Mouse (Mus musculus) neural tube, embryonic 11.5 days (tissue): ENCODE measurements around the gene Mllt1. TPM values are rescaled to one million over a fixed set of nuclear protein-coding genes. Genes with fewer than 3 reads are reported as not detected.

Source experiments
- ATAC-seq: fragments of 200-750 bp; cut with Nextera tagmentation; 2 replicates; pipeline ENCODE4 v1.8.0; 2017; ENCODE audit warnings: moderate number of reproducible peaks, mild to moderate bottlenecking, moderate TSS enrichment, moderate library complexity; ENCODE audit not compliant: insufficient read depth, low FRiP score, low TSS enrichment
- DNase-seq: peaks from one replicate; pipeline ENCODE4 v3.0.0-alpha.2; 2015; ENCODE audit warnings: low spot score
- H3K27ac ChIP-seq: fragments of 300-500 bp; sonication (generic); 2 replicates; pipeline ENCODE4 v1.5.1; 2014; ENCODE audit warnings: low read depth, mild to moderate bottlenecking, low read length
- H3K27me3 ChIP-seq: fragments of 300-500 bp; sonication (generic); 2 replicates; pipeline ENCODE4 v1.6.1; 2014; ENCODE audit warnings: mild to moderate bottlenecking, low read length, mixed read lengths; ENCODE audit not compliant: control insufficient read depth, insufficient read depth
- H3K36me3 ChIP-seq: fragments of 300-500 bp; sonication (generic); 2 replicates; pipeline ENCODE4 v1.6.1; 2014; ENCODE audit warnings: mild to moderate bottlenecking, low read length, moderate library complexity, mixed read lengths; ENCODE audit not compliant: control insufficient read depth, insufficient read depth
- H3K4me1 ChIP-seq: fragments of 300-500 bp; sonication (generic); 2 replicates; pipeline ENCODE4 v1.6.1; 2014; ENCODE audit warnings: low read length, mixed read lengths; ENCODE audit not compliant: control insufficient read depth, insufficient read depth
- H3K4me2 ChIP-seq: fragments of 300-500 bp; sonication (generic); 2 replicates; pipeline ENCODE4 v1.6.1; 2014; ENCODE audit warnings: low read depth, mild to moderate bottlenecking, moderate library complexity
- H3K4me3 ChIP-seq: fragments of 300-500 bp; sonication (generic); 2 replicates; pipeline ENCODE4 v1.5.1; 2014; ENCODE audit warnings: low read depth, low read length
- H3K9ac ChIP-seq: fragments of 300-500 bp; sonication (generic); 2 replicates; pipeline ENCODE4 v1.6.1; 2014; ENCODE audit warnings: mild to moderate bottlenecking, low read length
- H3K9me3 ChIP-seq: fragments of 300-500 bp; sonication (generic); 2 replicates; pipeline ENCODE4 v1.6.1; 2016; ENCODE audit warnings: low read length; ENCODE audit not compliant: control insufficient read depth
- WGBS: fragments of 180-500 bp; shearing (Covaris S2); extraction: QIAGEN DNeasy Blood & Tissue Kit; methylation state at CpG from one replicate; pipeline ENCODE4 v1.1.7; 2014; 5-methylcytosine and 5-hydroxymethylcytosine counted together
- polyA plus RNA-seq: library from polyadenylated mRNA; unstranded; fragments of >200 nt; fragmentation: Nextera tagmentation; extraction: Ambion mirVana; gene quantifications from 2 replicates; pipeline ENCODE4 v1.2.1, GENCODE M21; 2014

Mllt1 gene
- polyA plus RNA-seq, 1 experiment from 2014 or later, result 31.2 TPM

GRCm38 (mm10) chr17:56883612-56884011, 51.6 kb downstream of the Mllt1 start:
- Histone ChIP-seq H3K36me3 (no peaks in the 10 kb centered on the region; the same call in 1 of the 2 replicates), H3K27ac (no peak overlapping the region), H3K4me2 (no peak overlapping the region), H3K27me3 (no peaks in the 10 kb centered on the region), H3K4me1 (no peaks in the 10 kb centered on the region), H3K9ac (no peak overlapping the region), H3K9me3 (no peaks in the 10 kb centered on the region), H3K4me3 (no peak overlapping the region)
- WGBS, result 56% methylated on average over 17 of the region's 17 CpGs
- DNase-seq (no peak), ATAC-seq (no peak)

- no peak for ATAC-seq
- H3K36me3 ChIP-seq, result no peaks in the 10 kb centered on the region
- no peak overlapping the region for H3K4me3 ChIP-seq
- H3K4me2 ChIP-seq, result no peak overlapping the region
- H3K27ac ChIP-seq, result no peak overlapping the region
- H3K9me3 ChIP-seq, result no peaks in the 10 kb centered on the region
- no peaks in the 10 kb centered on the region for H3K4me1 ChIP-seq
- H3K27me3 ChIP-seq, result no peaks in the 10 kb centered on the region
- 92% methylated on average over 19 of the region's 19 CpGs for WGBS
- H3K9ac ChIP-seq, result no peak overlapping the region
- DNase-seq, result no peak
Measured at GRCm38 (mm10) chr17:56877426-56877825, 57.8 kb downstream of the Mllt1 start.

GRCm38 (mm10) chr17:56876981-56877380, 58.2 kb downstream of the Mllt1 start:
- no peak for ATAC-seq

GRCm38 (mm10) chr17:56876465-56876864, 58.8 kb downstream of the Mllt1 start:
- Histone ChIP-seq H3K36me3 (no peaks in the 10 kb centered on the region), H3K4me3 (no peak overlapping the region), H3K9me3 (no peaks in the 10 kb centered on the region), H3K9ac (no peak overlapping the region), H3K27ac (no peak overlapping the region), H3K4me2 (no peak overlapping the region), H3K4me1 (no peaks in the 10 kb centered on the region), H3K27me3 (no peaks in the 10 kb centered on the region)
- WGBS, result 67% methylated on average over 3 of the region's 3 CpGs
- ATAC-seq (no peak), DNase-seq (no peak)

More at GRCm38 (mm10) chr17:56876981-56877380, 58.2 kb downstream of the Mllt1 start:
- Histone ChIP-seq H3K36me3 (no peaks in the 10 kb centered on the region), H3K27ac (no peak overlapping the region), H3K9me3 (no peaks in the 10 kb centered on the region), H3K9ac (no peak overlapping the region), H3K4me2 (no peak overlapping the region), H3K4me3 (no peak overlapping the region), H3K27me3 (no peaks in the 10 kb centered on the region), H3K4me1 (no peaks in the 10 kb centered on the region)
- DNase-seq, result no peak
- WGBS, result 65% methylated on average over 8 of the region's 8 CpGs

- no peak within 1 kb of the TSS for H3K9ac ChIP-seq
- H3K36me3 ChIP-seq, result no peaks in the 10 kb centered on the region
- 90% methylated on average over 12 of the region's 12 CpGs for WGBS
- ATAC-seq (no peak), DNase-seq (no peak)
- no peaks in the 10 kb centered on the region for H3K4me1 ChIP-seq
- H3K27me3 ChIP-seq, result no peaks in the 10 kb centered on the region
- H3K4me3 ChIP-seq, result no peak within 1 kb of the TSS
- H3K9me3 ChIP-seq, result no peaks in the 10 kb centered on the region
- H3K4me2 ChIP-seq, result no peak within 1 kb of the TSS
- H3K27ac ChIP-seq, result no peak within 1 kb of the TSS
Measured at GRCm38 (mm10) chr17:56874936-56875651, 60.1 kb downstream of the Mllt1 start, which contains the start of gene 1700061G19Rik. TSS of gene 1700061G19Rik (plus strand) at chr17:56875477.

- Histone ChIP-seq H3K36me3 (no peaks in the 10 kb centered on the region), H3K4me2 (no peak within 1 kb of the TSS), H3K27ac (no peak within 1 kb of the TSS), H3K27me3 (no peaks in the 10 kb centered on the region), H3K9me3 (peaks cover 2% of the 10 kb centered on the region; the same call in 1 of the 2 replicates), H3K9ac (no peak within 1 kb of the TSS), H3K4me3 (no peak within 1 kb of the TSS), H3K4me1 (no peaks in the 10 kb centered on the region)
- ATAC-seq (no peak), DNase-seq (no peak)
- 91% methylated on average over 2 of the region's 2 CpGs for WGBS
Measured at GRCm38 (mm10) chr17:56874237-56874636, 61.0 kb downstream of the Mllt1 start, which contains the start of gene Acsbg2. TSS of gene Acsbg2 (minus strand) at chr17:56874447.

GRCm38 (mm10) chr17:56872512-56872911, 62.7 kb downstream of the Mllt1 start:
- 83% methylated on average over 7 of the region's 7 CpGs for WGBS
- no peak overlapping the region for H3K9ac ChIP-seq
- no peak for ATAC-seq

GRCm38 (mm10) chr17:56871767-56872166, 63.4 kb downstream of the Mllt1 start:
- ATAC-seq, result no peak

More at GRCm38 (mm10) chr17:56872512-56872911, 62.7 kb downstream of the Mllt1 start:
- Histone ChIP-seq H3K4me1 (no peaks in the 10 kb centered on the region), H3K9me3 (peaks cover 2% of the 10 kb centered on the region; the same call in 1 of the 2 replicates), H3K27ac (no peak overlapping the region), H3K4me3 (no peak overlapping the region), H3K36me3 (no peaks in the 10 kb centered on the region), H3K4me2 (no peak overlapping the region), H3K27me3 (no peaks in the 10 kb centered on the region)
- no peak for DNase-seq

More at GRCm38 (mm10) chr17:56871767-56872166, 63.4 kb downstream of the Mllt1 start:
- H3K9me3 ChIP-seq, result peaks cover 2% of the 10 kb centered on the region; the same call in 1 of the 2 replicates
- WGBS, result 78% methylated on average over 8 of the region's 8 CpGs
- H3K4me2 ChIP-seq, result no peak overlapping the region
- no peak for DNase-seq
- H3K9ac ChIP-seq, result no peak overlapping the region
- H3K27ac ChIP-seq, result no peak overlapping the region
- H3K4me1 ChIP-seq, result no peaks in the 10 kb centered on the region
- no peak overlapping the region for H3K4me3 ChIP-seq
- H3K36me3 ChIP-seq, result no peaks in the 10 kb centered on the region
- no peaks in the 10 kb centered on the region for H3K27me3 ChIP-seq
